Mouse (Mus musculus) left cerebral cortex, adult 9 months (tissue): ENCODE results near the gene Alox8.
A peak's percentile ranks its signal among the peaks of the same experiment; 100 is the strongest.

Source experiments
- DNase-seq, 2 experiments: peaks; one replicate each; pipeline ENCODE4 v3.0.0; 2022; ENCODE audit warnings: low spot score in 2 of 2

The Alox8 gene

DNA sequence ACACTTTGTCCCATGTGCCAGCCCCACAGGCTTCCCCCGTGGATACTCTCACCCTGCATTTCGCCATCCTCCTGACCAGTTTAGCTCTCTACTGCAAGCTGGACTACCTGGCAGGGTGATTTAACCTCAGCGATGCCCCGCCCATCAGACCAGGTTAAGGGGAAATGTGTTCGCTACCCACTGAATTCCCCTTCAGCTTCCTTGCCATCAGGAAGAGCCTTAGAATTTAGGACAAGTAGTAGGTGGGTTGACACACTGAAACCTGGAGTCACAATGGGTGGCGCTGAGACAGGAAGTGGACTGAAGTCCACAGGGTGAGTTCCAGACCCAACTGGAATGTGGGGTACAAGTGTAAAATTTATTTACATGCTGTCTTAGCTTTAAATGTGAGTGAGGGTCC is at the start of gene Alox8:
Gene Alox8, minus strand, starts transcription at position 101 of the 400 bp plus-strand sequence.
- DNase-seq, result no peak

DNA sequence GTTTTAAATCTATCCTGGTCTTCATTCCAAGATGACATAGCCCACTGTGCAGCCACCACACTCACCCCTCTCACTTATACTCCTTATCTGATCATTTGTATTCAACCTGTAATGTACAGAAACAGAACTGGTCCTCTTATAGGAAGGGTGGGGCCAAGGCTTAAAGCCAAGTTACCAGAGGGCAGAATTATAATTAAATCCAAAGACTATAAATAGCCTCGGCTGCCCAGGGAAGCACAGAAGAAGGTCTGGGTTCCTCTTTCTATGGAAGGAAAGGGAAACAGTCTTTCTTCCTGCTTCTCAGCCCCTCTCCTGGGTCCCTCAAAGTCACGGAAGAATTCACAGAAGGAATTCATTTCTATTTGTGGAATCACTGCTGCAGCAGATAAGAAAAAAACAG is 48.0 kb upstream of the Alox8 start:
- DNase-seq, result no peak

DNA sequence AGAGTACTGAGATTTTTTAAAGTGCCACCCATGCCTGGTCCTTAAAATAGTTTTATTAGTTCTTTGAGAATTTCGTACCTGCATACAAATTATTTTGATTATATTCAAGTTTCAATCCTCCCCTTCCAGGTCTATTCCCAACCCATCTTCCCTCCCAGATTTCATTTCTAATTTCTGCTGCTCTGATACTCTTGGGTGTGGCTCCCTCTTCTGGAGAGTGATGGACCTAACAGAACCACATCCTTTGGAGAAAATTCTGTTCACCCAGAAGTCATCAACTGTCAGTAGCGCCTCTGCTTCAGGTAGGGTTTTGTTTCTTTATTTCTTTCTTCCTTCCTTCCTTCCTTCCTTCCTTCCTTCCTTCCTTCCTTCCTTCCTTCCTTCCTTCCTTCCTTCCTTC is 47.3 kb upstream of the Alox8 start:
- DNase-seq, result peak in 1 of 2 experiments; percentile 48

DNA sequence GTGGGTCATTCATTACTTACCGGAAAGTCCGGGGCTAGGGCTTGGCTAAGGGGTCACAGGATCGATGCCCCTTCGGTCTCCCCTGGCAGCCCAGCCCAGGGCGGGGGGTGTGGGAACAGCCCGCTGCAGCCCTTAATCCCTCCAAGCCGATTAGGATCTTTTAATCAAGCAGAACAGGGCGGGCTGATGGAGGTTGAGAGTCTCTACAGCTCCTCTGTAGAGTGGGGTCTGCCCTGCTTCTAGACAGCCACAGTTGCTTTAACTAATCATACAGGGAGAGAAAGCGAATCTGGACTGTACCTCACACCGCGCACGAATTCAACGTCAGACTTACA is 39.2 kb upstream of the Alox8 start, which contains the start of gene Gucy2e:
Gene Gucy2e, minus strand, starts transcription at position 111 of the 335 bp plus-strand sequence.
- DNase-seq, result no peak

DNA sequence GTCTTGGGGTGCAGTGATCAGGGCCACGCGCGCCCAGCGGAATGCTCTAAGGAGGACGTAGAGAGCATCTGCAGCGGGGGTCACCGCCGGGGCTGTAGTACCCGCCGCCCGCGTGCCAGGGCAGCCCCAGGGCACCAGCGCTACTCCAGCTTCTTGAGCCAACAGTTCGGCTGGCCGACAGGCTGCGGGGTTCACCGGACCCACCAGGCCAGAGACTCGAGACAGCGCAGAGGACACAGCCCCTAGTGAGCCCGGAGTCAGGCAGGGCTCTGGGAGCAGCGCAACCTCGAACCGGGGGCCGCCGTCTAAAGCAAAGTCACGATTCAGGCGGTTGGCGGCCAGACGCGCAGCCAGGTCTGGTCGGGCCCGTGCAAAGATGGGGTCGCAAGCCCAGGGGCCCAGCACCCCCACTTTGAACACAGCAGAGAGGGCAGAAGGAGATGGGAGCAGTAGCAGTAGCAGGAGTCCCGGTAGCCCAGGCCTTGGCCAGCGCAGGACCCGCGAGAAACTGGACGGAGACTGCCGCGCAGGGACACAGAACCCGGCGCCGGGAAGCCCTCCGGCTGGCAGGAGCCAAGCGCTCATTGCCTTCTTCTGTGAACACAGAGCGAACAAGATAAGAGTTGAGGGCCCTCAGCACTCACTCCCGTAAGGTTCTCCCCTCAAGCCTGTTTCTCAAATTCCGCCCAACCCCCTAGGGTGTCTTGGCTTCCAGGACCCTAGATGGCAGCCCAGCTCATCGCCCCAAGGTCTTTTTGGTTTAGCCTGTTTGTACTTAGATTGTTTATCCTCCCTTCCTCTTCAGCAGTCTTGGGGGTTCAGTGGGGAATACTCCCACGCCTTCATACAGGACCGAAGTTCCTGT is 38.6 kb upstream of the Alox8 start:
- DNase-seq, result no peak

DNA sequence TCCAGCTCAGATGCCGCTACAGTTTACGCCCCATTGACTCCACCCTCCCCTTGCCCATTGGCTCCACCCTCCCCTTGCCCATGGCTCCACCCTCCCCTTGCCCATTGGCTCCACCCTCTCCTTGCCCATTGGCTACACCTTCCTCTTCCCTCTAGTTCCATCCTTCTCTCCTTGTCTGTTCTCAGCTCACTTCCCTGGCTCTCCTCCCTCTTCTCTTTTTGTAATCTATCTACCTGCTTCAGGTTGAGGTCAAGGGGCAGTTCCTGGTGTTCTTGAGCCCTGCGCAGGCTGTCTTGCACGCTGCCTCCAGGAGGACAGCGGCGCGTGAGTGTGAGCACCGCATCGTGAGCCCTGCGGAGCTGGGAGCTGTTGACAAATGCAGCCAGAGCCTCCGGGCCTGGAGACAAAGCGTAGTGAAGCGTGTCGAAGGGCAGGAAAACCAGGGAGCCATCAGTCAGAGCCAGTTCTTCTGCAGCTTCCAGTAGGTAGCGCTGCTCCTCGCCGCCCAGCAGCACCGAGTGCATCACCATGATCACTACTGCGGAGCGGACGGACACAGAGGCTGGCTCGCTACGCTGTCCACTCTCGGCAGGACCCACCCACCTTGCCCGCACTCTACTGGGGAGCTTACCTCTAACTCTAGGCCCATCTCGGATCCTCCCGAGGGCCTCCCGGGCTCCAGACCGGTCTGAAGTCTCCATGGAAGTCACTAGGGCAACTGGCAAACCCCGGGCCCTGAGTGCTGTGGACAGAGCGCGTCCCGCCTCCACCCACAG is 37.8 kb upstream of the Alox8 start:
- DNase-seq, result peak; percentile 46 to 74

DNA sequence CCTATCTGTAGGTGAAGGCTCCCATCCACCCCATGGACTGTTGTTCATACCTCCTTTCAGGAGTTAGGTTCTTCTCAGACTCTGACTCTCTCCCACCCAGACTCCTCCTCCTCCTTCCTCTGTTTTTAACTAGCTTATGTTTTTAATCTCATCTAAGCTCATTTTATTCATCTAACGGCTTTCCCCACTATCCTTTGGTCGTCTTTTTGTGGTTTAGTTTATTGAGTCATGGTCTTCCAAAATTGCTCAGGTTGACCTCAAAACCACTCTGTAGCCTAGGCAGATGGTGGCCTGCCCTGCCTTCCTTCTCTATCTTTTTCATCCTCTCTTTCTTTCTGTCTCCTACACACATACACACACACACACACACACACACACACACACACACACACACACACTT is 35.5 kb upstream of the Alox8 start:
- no peak for DNase-seq

DNA sequence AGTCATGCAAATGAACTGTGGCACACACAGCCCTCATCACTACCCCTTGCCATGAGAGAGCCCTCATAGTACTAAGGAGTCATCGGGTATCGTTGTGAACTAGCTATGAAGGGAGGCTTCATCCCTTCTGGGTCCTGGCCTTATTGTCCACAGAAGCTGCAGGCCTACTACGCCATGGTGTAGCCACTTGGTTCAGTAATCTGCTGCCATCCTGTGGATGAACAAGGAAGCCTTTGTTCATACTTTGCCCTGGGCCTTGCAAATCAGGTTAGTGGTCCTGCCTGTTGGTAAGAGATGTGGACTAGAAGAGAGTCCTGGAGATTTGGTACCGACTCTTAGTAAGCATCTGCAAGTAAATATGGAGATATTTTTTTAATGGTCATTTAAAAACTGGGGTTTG is 32.8 kb upstream of the Alox8 start:
- no peak for DNase-seq

DNA sequence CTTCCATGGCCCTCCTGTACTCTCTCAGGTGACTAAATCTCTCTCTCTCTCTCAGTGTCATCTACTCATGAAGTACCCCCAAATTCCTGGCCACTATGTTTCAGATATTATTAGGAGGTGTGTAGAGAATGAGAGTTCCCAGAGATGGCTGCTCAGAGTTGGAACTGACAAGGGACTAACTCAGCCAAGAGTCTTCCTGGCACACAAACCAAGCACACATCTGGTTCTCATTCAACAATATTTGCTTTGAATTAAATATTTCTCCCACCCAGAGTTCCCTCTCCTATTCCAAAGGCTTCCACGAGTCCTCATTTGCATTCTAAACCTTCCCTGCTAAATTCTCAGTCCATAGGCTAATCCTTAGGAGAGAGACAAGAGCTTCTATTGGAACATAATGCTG is 28.1 kb upstream of the Alox8 start:
- DNase-seq, result no peak

DNA sequence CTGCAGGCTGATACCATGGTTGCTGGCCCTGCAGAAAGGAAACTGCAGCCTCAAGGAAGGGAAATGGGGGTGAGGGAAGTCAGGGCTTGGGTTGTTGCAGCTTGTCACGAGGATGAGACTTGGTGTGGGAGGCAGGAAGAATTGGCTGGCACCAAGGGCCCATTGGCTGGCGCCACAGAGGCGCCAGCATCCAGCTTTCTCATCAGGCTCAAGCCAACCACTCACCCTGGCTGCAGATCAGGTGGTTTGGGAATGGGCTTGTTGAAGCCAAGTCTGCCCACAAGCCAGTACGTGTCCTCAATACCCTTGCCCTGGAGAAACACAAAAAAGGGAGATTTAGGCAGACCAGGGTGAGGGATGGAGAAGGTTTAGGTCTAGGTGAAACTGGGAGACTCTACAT is 25.5 kb upstream of the Alox8 start:
- DNase-seq, result no peak

DNA sequence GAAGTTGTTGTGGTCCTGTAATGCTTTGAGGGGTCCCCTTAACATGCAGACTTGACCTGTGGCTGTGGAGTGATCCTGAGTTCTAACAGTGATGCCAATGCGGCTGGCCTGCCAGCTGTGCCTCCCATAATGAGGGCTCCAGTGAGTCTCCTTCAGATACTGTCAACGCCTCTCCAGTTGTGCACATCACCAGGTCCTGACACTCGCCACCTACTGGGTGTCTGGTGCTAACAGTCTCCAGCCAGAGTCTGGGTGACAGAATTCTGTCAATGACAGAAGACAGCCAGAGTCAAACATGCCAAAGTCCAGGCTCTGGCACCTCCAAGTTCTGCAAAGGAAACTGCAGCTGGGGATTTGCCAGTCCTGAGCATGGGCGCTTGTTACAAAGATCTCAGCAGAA is 23.4 kb upstream of the Alox8 start:
- no peak for DNase-seq

DNA sequence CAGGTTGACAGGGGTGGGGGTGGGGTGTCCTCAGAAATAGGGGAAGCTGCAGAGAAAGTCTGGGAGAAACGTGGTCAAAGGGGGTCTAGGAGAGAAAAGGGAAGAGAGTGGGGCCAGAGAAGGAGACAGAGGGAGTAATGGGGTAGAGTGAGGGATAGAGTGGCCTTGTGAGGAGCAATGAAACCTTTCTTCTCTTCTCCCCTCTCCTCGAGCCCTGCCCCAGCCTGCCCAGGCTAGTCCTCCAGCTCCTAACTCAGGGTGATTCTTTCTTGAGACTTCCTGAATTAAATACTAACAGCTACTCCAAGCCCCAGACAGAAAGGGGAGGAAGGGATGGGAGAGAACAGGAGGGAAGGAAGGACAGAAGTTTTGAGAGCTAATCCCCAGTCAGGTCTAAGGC is 21.0 kb upstream of the Alox8 start:
- DNase-seq, result no peak

DNA sequence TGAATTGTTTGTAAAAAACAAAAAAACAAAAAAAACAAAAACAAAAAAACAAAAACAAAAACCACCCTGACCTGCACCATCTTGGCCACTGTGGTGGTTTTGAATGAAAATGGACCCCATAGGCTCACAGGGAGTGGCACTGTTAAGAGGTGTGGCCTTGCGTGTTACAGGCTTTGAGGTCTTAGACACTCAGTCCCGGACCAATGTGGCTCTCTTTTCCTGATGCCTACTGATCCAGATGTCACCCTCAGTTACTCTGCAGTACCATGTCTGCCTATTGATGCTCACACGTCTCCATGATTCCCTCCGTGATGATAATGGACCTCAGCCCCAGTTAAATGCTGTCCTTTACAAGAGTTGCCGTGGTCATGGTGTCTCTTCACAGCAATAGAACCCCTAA is 19.8 kb upstream of the Alox8 start:
- no peak for DNase-seq

DNA sequence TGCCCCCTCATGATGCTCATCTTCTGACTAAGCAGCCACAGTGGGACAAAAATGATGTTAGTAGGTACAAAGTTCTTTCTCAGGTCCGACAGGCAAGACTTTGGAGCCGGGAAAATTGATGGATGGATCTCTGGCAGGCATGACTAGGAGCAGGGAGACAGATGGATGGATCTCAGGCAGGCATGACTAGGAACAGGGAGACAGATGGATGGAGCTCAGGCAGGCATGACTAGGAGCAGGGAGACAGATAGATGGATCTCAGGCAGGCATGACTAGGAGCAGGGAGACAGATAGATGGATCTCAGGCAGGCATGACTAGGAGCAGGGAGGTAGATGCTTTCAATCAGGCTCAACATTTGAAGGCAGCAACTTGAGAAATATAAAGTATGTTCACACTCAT is 13.8 kb upstream of the Alox8 start:
- DNase-seq, result peak; percentile 63 to 65

DNA sequence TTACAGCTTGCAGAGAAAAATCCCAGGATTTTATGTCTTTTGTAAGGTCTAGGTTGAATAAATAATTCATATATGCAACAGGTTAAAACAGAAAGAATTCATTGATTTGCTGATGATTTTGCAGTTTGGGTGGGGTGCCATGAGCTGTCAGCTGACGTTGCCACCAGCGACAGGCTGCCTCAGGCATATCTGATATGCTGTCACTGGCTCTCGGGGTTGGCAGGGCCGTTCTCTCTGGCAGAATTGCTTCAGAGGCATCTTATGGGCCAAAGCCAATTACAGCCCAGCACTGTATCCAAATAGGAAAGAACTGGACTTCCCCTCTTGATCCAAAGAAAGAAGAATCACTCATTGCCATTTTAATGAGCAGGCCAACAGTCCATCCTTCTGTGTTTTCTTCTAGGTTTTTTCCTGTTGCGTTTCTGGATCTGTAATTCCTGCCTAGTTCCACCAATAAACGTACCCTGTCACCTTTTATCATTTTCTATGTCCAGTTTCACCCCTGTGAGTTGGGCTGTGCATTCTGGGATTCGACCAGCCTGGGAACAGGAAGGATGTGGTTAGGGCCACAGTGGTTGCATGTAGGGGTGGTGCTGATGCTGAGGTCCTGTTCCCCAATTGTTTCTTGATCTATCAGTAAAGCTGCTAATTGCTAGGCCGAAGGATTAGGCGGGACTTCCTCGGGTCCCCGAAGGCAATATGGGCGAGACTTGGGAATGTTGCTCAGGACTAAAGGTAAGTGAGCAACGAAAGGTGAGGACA is 5.0 kb upstream of the Alox8 start:
- no peak for DNase-seq

DNA sequence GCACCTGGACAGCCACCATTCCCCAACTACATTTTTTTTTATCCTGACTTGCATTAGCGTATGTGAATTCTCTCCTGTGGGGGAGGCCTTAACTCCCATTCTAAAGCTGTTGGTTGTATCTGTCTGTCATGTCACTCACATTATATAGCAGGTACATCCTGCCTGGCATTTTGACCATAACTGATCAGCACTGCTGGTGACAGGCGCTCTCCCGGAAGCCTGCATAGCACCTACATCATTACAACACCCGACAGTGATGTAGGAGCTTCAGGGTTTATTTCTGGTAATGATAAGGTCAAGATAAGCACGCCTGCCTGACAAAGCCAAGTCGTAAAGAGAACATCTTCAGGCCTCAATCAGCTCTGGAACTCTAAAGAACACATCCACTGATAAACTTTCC is 2.6 kb upstream of the Alox8 start:
- DNase-seq, result no peak

DNA sequence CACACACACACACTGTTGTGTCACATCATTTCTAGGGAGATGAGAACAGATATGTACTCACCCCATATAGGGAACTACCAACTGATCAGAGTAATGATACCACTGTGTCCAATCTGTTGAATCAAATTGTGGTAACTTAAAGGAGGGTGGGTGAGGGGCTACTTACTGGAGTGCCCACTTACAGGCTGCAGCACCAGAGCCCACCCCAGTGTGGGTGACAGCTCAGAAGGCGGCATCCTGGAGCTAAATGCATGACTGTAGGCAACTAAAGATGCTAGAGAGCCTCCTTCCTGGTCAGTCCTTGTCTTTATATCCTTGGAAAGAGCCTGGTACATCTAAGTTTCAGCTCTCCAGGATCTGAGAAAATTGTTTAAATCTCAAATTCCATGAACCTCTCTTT is 1.6 kb upstream of the Alox8 start:
- no peak for DNase-seq

DNA sequence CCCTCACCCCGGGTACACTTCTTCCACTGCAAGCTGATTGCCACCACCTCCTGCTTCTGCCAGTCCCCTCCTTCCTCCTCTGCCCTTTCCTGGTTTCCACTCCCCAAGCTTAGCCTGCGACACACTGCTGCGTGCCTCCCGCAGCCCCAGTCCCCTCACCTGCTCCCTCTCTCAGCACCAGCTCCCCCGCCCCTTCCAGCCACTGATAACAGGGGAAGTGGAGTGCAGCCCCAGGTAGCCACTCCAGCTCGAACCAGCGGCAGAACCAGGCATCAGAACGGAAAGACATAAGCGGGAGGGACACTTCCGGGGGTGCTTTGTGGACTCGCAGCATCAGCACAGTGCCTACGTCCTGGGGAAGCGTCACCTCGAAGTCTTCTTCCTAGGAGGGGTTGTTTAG is 449 bp downstream of the Alox8 start:
- no peak for DNase-seq

DNA sequence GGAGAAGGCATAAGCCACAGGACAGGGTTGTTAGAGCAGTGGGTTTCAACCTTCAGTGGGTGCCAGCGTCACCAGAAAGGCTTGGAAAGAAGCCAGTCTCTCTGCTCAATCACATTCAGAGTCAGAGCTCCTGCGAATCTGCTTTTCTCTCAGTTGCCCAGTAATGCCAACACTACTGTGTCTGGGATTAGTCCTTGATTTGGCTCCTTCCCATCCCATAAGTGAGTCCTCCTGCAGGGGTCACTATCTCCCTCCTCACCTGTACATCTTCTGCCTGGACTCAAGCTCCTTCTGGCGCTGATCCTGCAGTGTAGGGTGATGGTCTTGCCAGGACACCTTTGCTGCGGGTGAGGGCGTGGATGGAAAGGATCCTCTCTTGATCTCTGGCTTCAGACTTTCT is 877 bp downstream of the Alox8 start:
- peak in 1 of 2 experiments; percentile 19 for DNase-seq

DNA sequence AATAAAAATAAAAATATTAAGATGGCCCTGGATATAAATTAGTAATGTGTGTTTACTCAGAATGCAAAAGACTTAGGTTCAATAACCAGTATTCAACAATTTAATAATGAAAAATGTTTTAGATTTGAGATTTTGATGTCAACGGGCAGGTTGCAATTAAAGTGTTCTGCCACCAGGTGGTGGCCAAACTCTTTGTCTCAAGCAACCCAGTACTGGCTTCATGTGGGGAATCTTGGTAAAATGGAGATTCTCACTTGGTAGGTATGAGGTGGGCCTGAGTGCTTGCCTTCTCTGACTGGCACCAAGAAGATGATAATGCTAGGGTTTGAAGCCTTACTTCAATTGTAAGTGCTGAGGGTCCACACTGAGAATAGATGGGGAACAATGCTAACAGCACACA is 4.8 kb downstream of the Alox8 start:
- peak in 1 of 2 experiments; percentile 22 for DNase-seq

DNA sequence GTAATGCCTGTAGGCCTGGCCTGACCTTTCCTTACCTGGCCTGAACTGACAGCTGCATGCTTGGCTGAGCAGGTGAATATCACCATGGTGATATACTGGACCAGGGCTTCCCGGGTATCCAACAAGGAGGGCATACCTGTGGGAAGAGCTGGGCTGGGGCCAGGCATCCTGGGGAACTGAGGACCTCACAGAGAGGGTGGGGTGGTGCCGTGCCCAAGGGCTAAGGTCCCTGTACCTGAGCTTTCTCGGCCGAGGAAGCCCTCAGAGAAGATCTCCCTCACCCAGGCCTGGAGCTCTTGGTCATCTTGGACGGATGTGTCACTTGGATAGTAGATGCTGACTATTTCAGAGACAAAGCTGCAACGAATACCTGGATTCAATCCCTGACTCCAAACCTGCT is 11.7 kb downstream of the Alox8 start:
- no peak for DNase-seq

DNA sequence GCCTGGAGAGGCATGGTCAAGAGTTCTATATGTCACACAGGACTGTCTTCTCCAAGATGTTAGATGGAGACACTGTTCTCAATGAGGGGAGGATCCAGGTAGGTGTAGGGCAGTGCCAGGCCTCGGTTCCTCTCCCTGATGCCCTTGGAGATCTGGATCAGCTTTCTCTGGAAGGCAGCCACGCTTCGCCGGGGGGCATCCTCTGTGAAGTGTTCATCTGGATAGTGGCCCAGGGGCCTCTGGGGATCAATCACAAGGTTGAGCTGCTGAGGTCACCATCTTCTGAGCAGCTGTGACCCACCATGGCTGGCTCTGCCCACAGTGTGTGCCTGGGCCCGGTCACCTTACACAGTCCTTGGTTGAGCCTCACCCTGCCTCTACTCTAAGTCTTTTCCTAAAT is 12.6 kb downstream of the Alox8 start:
- DNase-seq, result no peak
